Comparison of ENCODE assay signal across 9 mouse cellular contexts in the genomic region with DNA sequence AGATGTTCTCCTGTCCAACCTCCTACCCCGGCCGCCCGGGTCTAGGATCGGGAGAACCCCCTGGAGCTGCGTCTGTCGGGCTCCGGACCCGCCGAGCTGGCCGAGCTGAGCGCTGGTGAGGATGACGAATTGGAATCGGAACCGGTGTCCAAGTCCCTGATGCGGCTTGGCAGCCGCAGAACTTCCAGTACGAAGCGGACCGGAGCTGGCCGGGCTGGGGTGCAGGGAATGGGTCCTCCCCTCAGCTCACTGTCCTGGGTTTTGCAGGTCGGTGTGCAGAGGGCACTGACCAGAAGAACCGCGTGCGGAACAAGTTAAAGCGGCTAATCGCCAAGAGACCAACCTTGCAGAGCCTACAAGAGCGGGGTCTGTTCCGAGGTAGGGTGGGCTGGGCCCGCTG. TPM values are rescaled to one million over a fixed set of nuclear protein-coding genes. Genes with fewer than 3 reads are reported as not detected.
A peak's percentile ranks its signal among the peaks of the same experiment; 100 is the strongest.
DNase-seq lines count a peak whose midpoint lies in the region.
"Had no signal": no experiment of that assay in that cellular context is flagged by ENCODE, and none has a peak within 500 bp of the region (broad histone marks: within the 10 kb centered on the region; RNA-seq: fewer than 3 reads in every experiment).

No protein-coding gene starts in this region.

- 4% methylated on average over 29 of the region's 29 CpGs for WGBS in heart, embryonic 10.5 days

- H3K27me3 ChIP-seq in heart, embryonic 10.5 days (ENCODE audit: insufficient read depth, poor library complexity, severe bottlenecking), result peaks cover 100% of the 10 kb centered on the region

- H3K4me3 ChIP-seq in heart, embryonic 10.5 days, result peak overlapping the region; percentile 66

- no peaks in the 10 kb centered on the region for H3K36me3 ChIP-seq in heart, embryonic 10.5 days

- peak; percentile 26 for DNase-seq in embryo, embryonic 11 days
- no peak for DNase-seq in embryo, embryonic 9.5 days (ENCODE audit: extremely low spot score)
- peak; percentile 52 for DNase-seq in adrenal gland, postnatal 14 days
- DNase-seq in heart, embryonic 10.5 days (ENCODE audit: low spot score), result no peak
- peak; percentile 31 to 60 for DNase-seq in kidney, postnatal 25 days
- DNase-seq in skeletal muscle tissue, adult 2 months (ENCODE audit: low read depth, low spot score), result peak; percentile 29
- no peak for DNase-seq in layer of hippocampus, adult 18-20 months (ENCODE audit: low spot score in 2 of 2)
- DNase-seq in thymus, postnatal 36 days, result no peak

- peak overlapping the region; percentile 62 for H3K27ac ChIP-seq in heart, embryonic 10.5 days

- H3K9me3 ChIP-seq in heart, embryonic 10.5 days, result no peaks in the 10 kb centered on the region

- H3K4me1 ChIP-seq in heart, embryonic 10.5 days, result peaks cover 29% of the 10 kb centered on the region

RNA-seq across cellular contexts. Expression of a gene that starts 5.1 kb away (rescaled TPM):
- total RNA-seq in adrenal gland, postnatal 14 days (2021), result 2.1 and 15.2 TPM in 2 replicates
- polyA plus RNA-seq in heart, embryonic 10.5 days (2016; fragmentation: Nextera tagmentation; extraction: Ambion mirVana), result 0.87 and 3.1 TPM in 2 replicates
- under 1 TPM; 0.84 to 0.92 TPM for total RNA-seq in layer of hippocampus, adult 18-20 months (2021)

RNA-seq across cellular contexts. Expression of a gene that starts 14.9 kb away (rescaled TPM):
- total RNA-seq in adrenal gland, postnatal 14 days (2021), result 3.9 and 4.7 TPM in 2 replicates
- 0.91 and 4.8 TPM in 2 replicates for polyA plus RNA-seq in heart, embryonic 10.5 days (2016; fragmentation: Nextera tagmentation; extraction: Ambion mirVana)
- total RNA-seq in layer of hippocampus, adult 18-20 months (2021), result 1 to 10 TPM; 1.5 to 2.0 TPM

RNA-seq across cellular contexts. Expression of a gene that starts 15.2 kb away (rescaled TPM):
- total RNA-seq in adrenal gland, postnatal 14 days (2021), result 81.9 and 98.4 TPM in 2 replicates
- polyA plus RNA-seq in heart, embryonic 10.5 days (2016; fragmentation: Nextera tagmentation; extraction: Ambion mirVana), result 119 and 140 TPM in 2 replicates
- 10 to 100 TPM; 55.2 to 57.5 TPM for total RNA-seq in layer of hippocampus, adult 18-20 months (2021)

RNA-seq across cellular contexts. Expression of a gene that starts 27.4 kb away (rescaled TPM):
- total RNA-seq in adrenal gland, postnatal 14 days (2021), result 0.82 TPM in 1 of 2 replicates, not detected in the other
- 0.04 TPM in 1 of 2 replicates, not detected in the other for polyA plus RNA-seq in heart, embryonic 10.5 days (2016; fragmentation: Nextera tagmentation; extraction: Ambion mirVana)
- total RNA-seq in layer of hippocampus, adult 18-20 months (2021), result not detected
- polyA plus RNA-seq: C2C12 had no signal

RNA-seq across cellular contexts. Expression of a gene that starts 38.0 kb away (rescaled TPM):
- 47.9 and 54.0 TPM in 2 replicates for total RNA-seq in adrenal gland, postnatal 14 days (2021)
- 11.3 and 16.9 TPM in 2 replicates for polyA plus RNA-seq in heart, embryonic 10.5 days (2016; fragmentation: Nextera tagmentation; extraction: Ambion mirVana)
- 10 to 100 TPM; 48.1 to 53.2 TPM for total RNA-seq in layer of hippocampus, adult 18-20 months (2021)

Comparison
In these comparisons a context has a peak if more than half of its experiments do, and no peak if none do; other contexts are left out.
1. DNase-seq: peak in embryo, embryonic 11 days (single experiment), adrenal gland, postnatal 14 days (single experiment), kidney, postnatal 25 days (2 of 2) and skeletal muscle tissue, adult 2 months (single experiment); none in embryo, embryonic 9.5 days (single experiment), heart, embryonic 10.5 days (single experiment), layer of hippocampus, adult 18-20 months (0 of 2) and thymus, postnatal 36 days (0 of 2).